Mouse (Mus musculus) olfactory bulb, adult 2 months (tissue): Measurements from ENCODE around the gene Dut.

Source experiments
- CTCF ChIP-seq: fragments of 200-500 bp; IDR thresholded peaks from 2 replicates; pipeline ENCODE4 v1.5.1; 2012; ENCODE audit warnings: low read depth, mild to moderate bottlenecking, low read length, moderate library complexity; ENCODE audit not compliant: insufficient read depth
- POLR2A ChIP-seq: fragments of 200-500 bp; IDR thresholded peaks from 2 replicates; pipeline ENCODE4 v1.6.1; 2012; ENCODE audit warnings: mild to moderate bottlenecking, low read depth, low read length, moderate library complexity; ENCODE audit not compliant: insufficient read depth

- TF ChIP-seq POLR2A (no peak), CTCF (no peak)
Observed at GRCm38 (mm10) chr2:125249874-125250273, 2.9 kb downstream of the Dut start.
